Mouse (Mus musculus) neural tube, embryonic 14.5 days (tissue): ENCODE measurements at regions not wholly inside any gene's neighbourhood (a gene's known extent, or its start where the extent isn't known, plus 50 kb on each side); places are given as distances from the start of the nearest gene placed in this dataset.

Experiments used
- ATAC-seq: fragments of 200-750 bp; cut with Nextera tagmentation; 2 replicates; pipeline ENCODE4 v1.8.0; 2017; ENCODE audit warnings: low read depth, mild to moderate bottlenecking, moderate TSS enrichment, moderate library complexity
- H3K27ac ChIP-seq: fragments of 300-500 bp; sonication (generic); 2 replicates; pipeline ENCODE4 v1.5.1; 2014; ENCODE audit warnings: low read depth, mild to moderate bottlenecking, control low read depth, low read length, moderate library complexity, mixed read lengths
- H3K27me3 ChIP-seq: fragments of 300-500 bp; sonication (generic); 2 replicates; pipeline ENCODE4 v1.6.1; 2014; ENCODE audit warnings: low read length; ENCODE audit not compliant: control insufficient read depth, insufficient read depth
- H3K36me3 ChIP-seq: fragments of 300-500 bp; sonication (generic); 2 replicates; pipeline ENCODE4 v1.6.1; 2014; ENCODE audit warnings: low read length, mixed read lengths; ENCODE audit not compliant: control insufficient read depth, insufficient read depth
- H3K4me1 ChIP-seq: fragments of 300-500 bp; sonication (generic); 2 replicates; pipeline ENCODE4 v1.6.1; 2014; ENCODE audit warnings: low read length; ENCODE audit not compliant: control insufficient read depth, insufficient read depth
- H3K4me2 ChIP-seq: fragments of 300-500 bp; sonication (generic); 2 replicates; pipeline ENCODE4 v1.6.1; 2014; ENCODE audit warnings: mild to moderate bottlenecking, low read depth, low read length, control low read depth
- H3K4me3 ChIP-seq: fragments of 300-500 bp; sonication (generic); 2 replicates; pipeline ENCODE4 v1.5.1; 2014; ENCODE audit warnings: low read depth, low read length, control low read depth, mixed read lengths
- H3K9ac ChIP-seq: fragments of 300-500 bp; sonication (generic); replicated peaks from 2 replicates; pipeline ENCODE4 v1.6.1; 2014; ENCODE audit warnings: low read depth, mild to moderate bottlenecking, control low read depth, low read length, mixed read lengths
- H3K9me3 ChIP-seq: fragments of 300-500 bp; sonication (generic); 2 replicates; pipeline ENCODE4 v1.6.1; 2016; ENCODE audit warnings: low read length; ENCODE audit not compliant: control insufficient read depth
- WGBS: fragments of 180-500 bp; shearing (Covaris S2); extraction: QIAGEN DNeasy Blood & Tissue Kit; methylation state at CpG from one replicate; pipeline ENCODE4 v1.1.7; 2014; 5-methylcytosine and 5-hydroxymethylcytosine counted together

- no peak overlapping the region for H3K27ac ChIP-seq
- H3K4me3 ChIP-seq = no peak overlapping the region
- no peak overlapping the region for H3K4me2 ChIP-seq
- H3K27me3 ChIP-seq = no peaks in the 10 kb centered on the region
- WGBS = 84% methylated on average over 6 of the region's 6 CpGs
- ATAC-seq = no peak
- no peaks in the 10 kb centered on the region for H3K4me1 ChIP-seq
- H3K36me3 ChIP-seq = no peaks in the 10 kb centered on the region
- H3K9ac ChIP-seq = no peak overlapping the region
- no peaks in the 10 kb centered on the region for H3K9me3 ChIP-seq
These were observed 175.6 kb upstream of the Gm11114 start for GRCm38 (mm10) chr9:85136715-85137582.

- H3K4me1 ChIP-seq = no peaks in the 10 kb centered on the region
- ATAC-seq = no peak
- no peaks in the 10 kb centered on the region for H3K9me3 ChIP-seq
- H3K9ac ChIP-seq = no peak overlapping the region
- WGBS = 87% methylated on average over 4 of the region's 4 CpGs
- H3K4me3 ChIP-seq = no peak overlapping the region
- H3K36me3 ChIP-seq = no peaks in the 10 kb centered on the region
- no peak overlapping the region for H3K4me2 ChIP-seq
- H3K27ac ChIP-seq = no peak overlapping the region
- H3K27me3 ChIP-seq = no peaks in the 10 kb centered on the region
These were observed 172.7 kb upstream of the Gm11114 start for GRCm38 (mm10) chr9:85139891-85140290.

- Histone ChIP-seq H3K27me3 (no peaks in the 10 kb centered on the region), H3K4me1 (no peaks in the 10 kb centered on the region), H3K27ac (no peak overlapping the region), H3K9ac (no peak overlapping the region), H3K9me3 (no peaks in the 10 kb centered on the region), H3K4me3 (no peak overlapping the region), H3K36me3 (no peaks in the 10 kb centered on the region), H3K4me2 (no peak overlapping the region)
- WGBS = 91% methylated on average over 2 of the region's 2 CpGs
- ATAC-seq = no peak
These were observed 168.2 kb upstream of the Gm11114 start for GRCm38 (mm10) chr9:85144363-85144762.

GRCm38 (mm10) chr9:85165632-85166031, 146.9 kb upstream of the Gm11114 start:
- Histone ChIP-seq H3K4me1 (no peaks in the 10 kb centered on the region), H3K4me2 (no peak overlapping the region), H3K36me3 (no peaks in the 10 kb centered on the region), H3K9ac (no peak overlapping the region), H3K27me3 (no peaks in the 10 kb centered on the region), H3K9me3 (no peaks in the 10 kb centered on the region), H3K4me3 (no peak overlapping the region), H3K27ac (no peak overlapping the region)
- no peak for ATAC-seq
- 96% methylated on average over 1 of the region's 1 CpGs for WGBS

GRCm38 (mm10) chr9:85167243-85167642, 145.3 kb upstream of the Gm11114 start:
- Histone ChIP-seq H3K4me1 (no peaks in the 10 kb centered on the region), H3K9me3 (no peaks in the 10 kb centered on the region), H3K9ac (no peak overlapping the region), H3K36me3 (no peaks in the 10 kb centered on the region), H3K4me3 (no peak overlapping the region), H3K27ac (no peak overlapping the region), H3K27me3 (no peaks in the 10 kb centered on the region), H3K4me2 (no peak overlapping the region)
- ATAC-seq = no peak

- no peaks in the 10 kb centered on the region for H3K4me1 ChIP-seq
- WGBS = 78% methylated on average over 3 of the region's 3 CpGs
- ATAC-seq = no peak
- H3K4me3 ChIP-seq = no peak overlapping the region
- no peaks in the 10 kb centered on the region for H3K27me3 ChIP-seq
- no peaks in the 10 kb centered on the region for H3K9me3 ChIP-seq
- H3K36me3 ChIP-seq = no peaks in the 10 kb centered on the region
- H3K27ac ChIP-seq = no peak overlapping the region
- no peak overlapping the region for H3K4me2 ChIP-seq
- H3K9ac ChIP-seq = no peak overlapping the region
These were observed 138.1 kb upstream of the Gm11114 start for GRCm38 (mm10) chr9:85174431-85174830.

GRCm38 (mm10) chr9:85201202-85201601, 111.4 kb upstream of the Gm11114 start:
- no peak overlapping the region for H3K9ac ChIP-seq
- H3K27me3 ChIP-seq = no peaks in the 10 kb centered on the region
- H3K4me3 ChIP-seq = no peak overlapping the region
- H3K36me3 ChIP-seq = no peaks in the 10 kb centered on the region
- ATAC-seq = no peak
- H3K27ac ChIP-seq = no peak overlapping the region
- no peaks in the 10 kb centered on the region for H3K4me1 ChIP-seq
- H3K9me3 ChIP-seq = no peaks in the 10 kb centered on the region
- H3K4me2 ChIP-seq = no peak overlapping the region
- WGBS = 89% methylated on average over 3 of the region's 3 CpGs

- Histone ChIP-seq H3K27ac (no peak overlapping the region), H3K4me3 (no peak overlapping the region), H3K9me3 (no peaks in the 10 kb centered on the region), H3K4me2 (no peak overlapping the region), H3K9ac (no peak overlapping the region), H3K4me1 (no peaks in the 10 kb centered on the region), H3K27me3 (no peaks in the 10 kb centered on the region), H3K36me3 (no peaks in the 10 kb centered on the region)
- ATAC-seq = no peak
- WGBS = 65% methylated on average over 3 of the region's 3 CpGs
These were observed 87.7 kb upstream of the Gm11114 start for GRCm38 (mm10) chr9:85224870-85225269.
